Comparison of ENCODE assay signal across 8 mouse cellular contexts in the genomic region with DNA sequence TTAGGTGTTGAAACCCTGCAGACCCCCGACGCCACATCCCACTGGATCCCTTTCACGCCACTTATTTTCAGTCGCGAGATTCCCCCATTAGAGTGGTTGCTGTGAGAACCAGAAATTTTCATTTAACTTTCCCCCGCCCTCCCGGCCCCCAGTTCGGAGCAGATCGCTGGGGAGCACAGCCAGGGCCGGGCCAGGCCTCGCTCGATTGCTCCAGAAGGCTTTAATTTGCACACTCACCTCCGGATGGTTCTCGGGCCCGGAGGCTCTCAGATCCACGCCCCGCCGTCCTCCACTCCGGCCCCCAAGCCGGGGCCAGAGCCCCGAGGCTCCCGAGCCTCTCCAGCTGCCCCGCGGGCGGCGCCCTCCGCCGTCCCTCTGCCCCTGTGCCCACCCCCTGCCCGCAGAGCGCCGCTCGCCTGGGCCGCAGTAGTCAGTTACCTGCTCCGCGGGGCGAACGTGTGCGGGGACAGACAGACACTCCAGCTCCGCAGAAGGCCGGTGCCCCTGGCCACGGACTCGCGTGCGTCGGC.
DNase-seq lines count a peak whose midpoint lies in the region; ATAC-seq and TF ChIP-seq lines count a peak whose summit lies in the region.

No protein-coding gene starts in this region.

- H3K4me3 ChIP-seq in ES-E14 (ENCODE audit: insufficient read depth in 1 of 2, low read depth in 1 of 2, low read length in 2 of 2, poor library complexity in 1 of 2, severe bottlenecking in 1 of 2) = peak overlapping the region; percentile 68 to 69
- peak overlapping the region; percentile 12 for H3K4me3 ChIP-seq in forebrain, postnatal 0 days (ENCODE audit: low read depth, low read length)
- H3K4me3 ChIP-seq in limb, embryonic 12.5 days (replicated peaks) = peak overlapping the region; percentile 50
- H3K4me3 ChIP-seq in neural tube, embryonic 14.5 days (ENCODE audit: low read depth, low read length) = peak overlapping the region; percentile 2; the same call in 1 of the 2 replicates

- H3K4me2 ChIP-seq in forebrain, postnatal 0 days (ENCODE audit: low read depth) = peak overlapping the region; percentile 75; the same call in 1 of the 2 replicates
- H3K4me2 ChIP-seq in limb, embryonic 12.5 days = peak overlapping the region; percentile 93
- H3K4me2 ChIP-seq in neural tube, embryonic 14.5 days (ENCODE audit: low read depth, low read length) = 0 out of 2 replicates have a peak overlapping the region, but pooled peaks have one; percentile 87

- H3K36me3 ChIP-seq in ES-E14 (ENCODE audit: control insufficient read depth, insufficient read depth, low read length, poor library complexity, severe bottlenecking) = no peaks in the 10 kb centered on the region
- H3K36me3 ChIP-seq in forebrain, postnatal 0 days (ENCODE audit: insufficient read depth) = no peaks in the 10 kb centered on the region
- H3K36me3 ChIP-seq in limb, embryonic 12.5 days = no peaks in the 10 kb centered on the region
- H3K36me3 ChIP-seq in neural tube, embryonic 14.5 days (ENCODE audit: control insufficient read depth, insufficient read depth, low read length) = no peaks in the 10 kb centered on the region

- H3K27me3 ChIP-seq in forebrain, postnatal 0 days (ENCODE audit: insufficient read depth, low read length) = peaks cover 27% of the 10 kb centered on the region
- peaks cover 49% of the 10 kb centered on the region for H3K27me3 ChIP-seq in limb, embryonic 12.5 days
- peaks cover 26% of the 10 kb centered on the region for H3K27me3 ChIP-seq in neural tube, embryonic 14.5 days (ENCODE audit: control insufficient read depth, insufficient read depth, low read length)

- WGBS in forebrain, postnatal 0 days = 5% methylated on average over 45 of the region's 45 CpGs
- 2% methylated on average over 45 of the region's 45 CpGs for WGBS in limb, embryonic 12.5 days
- WGBS in neural tube, embryonic 14.5 days = 3% methylated on average over 45 of the region's 45 CpGs

- ATAC-seq in forebrain, postnatal 0 days = no peak
- no peak; the same call in 1 of the 2 replicates for ATAC-seq in limb, embryonic 12.5 days (ENCODE audit: insufficient number of reproducible peaks, insufficient read depth, low FRiP score, low TSS enrichment, low read depth)
- peak; percentile 21; the same call in 1 of the 2 replicates for ATAC-seq in neural tube, embryonic 14.5 days (ENCODE audit: low read depth)
- no peak for ATAC-seq in granulocyte monocyte progenitor cell, adult 5-6 weeks (replicated peaks; ENCODE audit: poor library complexity, severe bottlenecking)
- ATAC-seq in activated CD4-positive, CD25-positive, alpha-beta regulatory T cell, adult 4 months = no peak

- no peaks in the 10 kb centered on the region for H3K9me3 ChIP-seq in ES-E14 (ENCODE audit: control insufficient read depth, insufficient read depth, low read depth, low read length)
- no peaks in the 10 kb centered on the region for H3K9me3 ChIP-seq in forebrain, postnatal 0 days (ENCODE audit: low read length)
- H3K9me3 ChIP-seq in limb, embryonic 12.5 days = 0 out of 2 replicates have a peak, but pooled peaks cover 4% of the 10 kb centered on the region
- H3K9me3 ChIP-seq in neural tube, embryonic 14.5 days (ENCODE audit: control insufficient read depth, low read length) = no peaks in the 10 kb centered on the region

- H3K27ac ChIP-seq in ES-E14 (ENCODE audit: insufficient read depth, low read depth, low read length, poor library complexity, severe bottlenecking) = no peak overlapping the region
- H3K27ac ChIP-seq in forebrain, postnatal 0 days (ENCODE audit: low read depth, low read length) = no peak overlapping the region
- H3K27ac ChIP-seq in limb, embryonic 12.5 days = no peak overlapping the region
- H3K27ac ChIP-seq in neural tube, embryonic 14.5 days (ENCODE audit: low read depth, low read length) = no peak overlapping the region

- in situ Hi-C loops in ES-E14 (cut with MboI; ENCODE audit: low sequenced_read_pairs in 2 of 2, unreplicated experiment in 2 of 2) = no loop called here

- peaks cover 0 to 6% of the 10 kb centered on the region in 2 experiments; a peak in 1 of 4 replicates for H3K4me1 ChIP-seq in ES-E14 (ENCODE audit: control insufficient read depth in 2 of 2, insufficient read depth in 2 of 2, low read length in 2 of 2, poor library complexity in 1 of 2)
- H3K4me1 ChIP-seq in forebrain, postnatal 0 days (ENCODE audit: insufficient read depth) = peaks cover 6% of the 10 kb centered on the region; the same call in 1 of the 2 replicates
- H3K4me1 ChIP-seq in limb, embryonic 12.5 days (replicated peaks) = peaks cover 15% of the 10 kb centered on the region
- H3K4me1 ChIP-seq in neural tube, embryonic 14.5 days (ENCODE audit: control insufficient read depth, insufficient read depth, low read length) = no peaks in the 10 kb centered on the region

- H3K9ac ChIP-seq in ES-E14 (ENCODE audit: insufficient read depth, low read depth, low read length, poor library complexity, severe bottlenecking) = peak overlapping the region; percentile 40
- no peak overlapping the region for H3K9ac ChIP-seq in forebrain, postnatal 0 days
- H3K9ac ChIP-seq in limb, embryonic 12.5 days (replicated peaks) = 0 out of 2 replicates have a peak overlapping the region, but pooled peaks have one; percentile 31
- no peak overlapping the region for H3K9ac ChIP-seq in neural tube, embryonic 14.5 days (replicated peaks; ENCODE audit: low read depth, low read length)

- no peak for TF ChIP-seq CTCF in forebrain, postnatal 0 days (IDR thresholded peaks at IDR 0.05; ENCODE audit: low read depth)

- no peak for DNase-seq in ES-E14 (ENCODE audit: low read depth, low spot score)
- DNase-seq in ZHBTc4 (ENCODE audit: low read depth, low spot score) = peak; percentile 43
- no peak for DNase-seq in forebrain, postnatal 0 days
- no peak for DNase-seq in adrenal gland, adult (ENCODE audit: inconsistent age in 2 of 2, low spot score in 1 of 2)

TF ChIP-seq in ES-E14, 5 proteins besides CTCF, POLR2A, EP300 and RAD21:
- no peak for TF ChIP-seq CHD2 (IDR thresholded peaks at IDR 0.05; ENCODE audit: low read depth, low read length)
- TF ChIP-seq MAFK (IDR thresholded peaks at IDR 0.05; ENCODE audit: insufficient read depth, low read depth, low read length) = no peak
- TF ChIP-seq HCFC1 (IDR thresholded peaks at IDR 0.05; ENCODE audit: borderline replicate concordance, insufficient read depth, low read length) = no peak
- no peak for TF ChIP-seq ZC3H11A (IDR thresholded peaks at IDR 0.05; ENCODE audit: borderline replicate concordance, low read depth, low read length)
- no peak for TF ChIP-seq ZNF384 (IDR thresholded peaks at IDR 0.05; ENCODE audit: low read depth, low read length)

Comparison
In these comparisons a context has a peak if more than half of its experiments do, and no peak if none do; other contexts are left out.
1. H3K4me3 ChIP-seq: peak in every context shown above with its lines; median percentile 68 in ES-E14; 50 in limb, embryonic 12.5 days; 12 in forebrain, postnatal 0 days; 2 in neural tube, embryonic 14.5 days.
2. H3K9ac ChIP-seq: peak in ES-E14 (single experiment) and limb, embryonic 12.5 days (single experiment); none in forebrain, postnatal 0 days (single experiment) and neural tube, embryonic 14.5 days (single experiment).
3. Peak in every context shown above with its lines, with median percentiles within 50 percentile points of each other: H3K4me2 ChIP-seq.